Mouse (Mus musculus) heart, embryonic 15.5 days (tissue): ENCODE data around the gene Gna15. TPM values are rescaled to one million over a fixed set of nuclear protein-coding genes. Genes with fewer than 3 reads are reported as not detected.

ENCODE experiments used
- ATAC-seq: fragments of 200-750 bp; cut with Nextera tagmentation; replicated peaks from 2 replicates; pipeline ENCODE4 v1.8.0; 2017; ENCODE audit warnings: low read depth, moderate TSS enrichment; ENCODE audit not compliant: insufficient number of reproducible peaks, insufficient read depth, low FRiP score
- H3K27ac ChIP-seq: fragments of 300-500 bp; sonication (generic); 2 replicates; pipeline ENCODE4 v1.5.1; 2015; ENCODE audit warnings: mild to moderate bottlenecking, inconsistent platforms
- H3K27me3 ChIP-seq: fragments of 300-500 bp; sonication (generic); 2 replicates; pipeline ENCODE4 v1.6.1; 2015; ENCODE audit warnings: inconsistent platforms
- H3K36me3 ChIP-seq: fragments of 300-500 bp; sonication (generic); 2 replicates; pipeline ENCODE4 v1.6.1; 2015; ENCODE audit warnings: mild to moderate bottlenecking, inconsistent platforms
- H3K4me1 ChIP-seq: fragments of 300-500 bp; sonication (generic); replicated peaks from 2 replicates; pipeline ENCODE4 v1.6.1; 2015; ENCODE audit warnings: inconsistent platforms
- H3K4me2 ChIP-seq: fragments of 300-500 bp; sonication (generic); 2 replicates; pipeline ENCODE4 v1.6.1; 2015; ENCODE audit warnings: inconsistent platforms, mild to moderate bottlenecking, moderate library complexity
- H3K4me3 ChIP-seq: fragments of 300-500 bp; sonication (generic); 2 replicates; pipeline ENCODE4 v1.5.1; 2015; ENCODE audit warnings: mild to moderate bottlenecking, inconsistent platforms
- H3K9ac ChIP-seq: fragments of 300-500 bp; sonication (generic); 2 replicates; pipeline ENCODE4 v1.6.1; 2015; ENCODE audit warnings: mild to moderate bottlenecking, inconsistent platforms
- H3K9me3 ChIP-seq: fragments of 300-500 bp; sonication (generic); replicated peaks from 2 replicates; pipeline ENCODE4 v1.6.1; 2016; ENCODE audit warnings: inconsistent platforms
- WGBS: fragments of 180-500 bp; shearing (Covaris S2); methylation state at CpG from one replicate; pipeline ENCODE4 v1.1.7; 2015; ENCODE audit warnings: mixed read lengths; 5-methylcytosine and 5-hydroxymethylcytosine counted together
- polyA plus RNA-seq: library from polyadenylated mRNA; unstranded; fragments of >200 nt; fragmentation: Nextera tagmentation; extraction: Ambion mirVana; gene quantifications from 2 replicates; pipeline ENCODE4 v1.2.1, GENCODE M21; 2015

Gene Gna15
- polyA plus RNA-seq, 1 experiment from 2014 or later, result 0.64 TPM

- Histone ChIP-seq H3K4me1 (peaks cover 71% of the 10 kb centered on the region), H3K9ac (no peak overlapping the region), H3K4me2 (peak overlapping the region; percentile 59), H3K4me3 (no peak overlapping the region), H3K27me3 (no peaks in the 10 kb centered on the region), H3K27ac (peak overlapping the region; percentile 79), H3K9me3 (no peaks in the 10 kb centered on the region), H3K36me3 (peaks cover 40% of the 10 kb centered on the region)
- no peak for ATAC-seq
- 36% methylated on average over 10 of the region's 10 CpGs for WGBS
Observed at GRCm38 (mm10) chr10:81564734-81565133, 40.7 kb upstream of the Gna15 start.

- peaks cover 66% of the 10 kb centered on the region for H3K4me1 ChIP-seq
Observed at GRCm38 (mm10) chr10:81564216-81564615, 40.2 kb upstream of the Gna15 start.

DNA sequence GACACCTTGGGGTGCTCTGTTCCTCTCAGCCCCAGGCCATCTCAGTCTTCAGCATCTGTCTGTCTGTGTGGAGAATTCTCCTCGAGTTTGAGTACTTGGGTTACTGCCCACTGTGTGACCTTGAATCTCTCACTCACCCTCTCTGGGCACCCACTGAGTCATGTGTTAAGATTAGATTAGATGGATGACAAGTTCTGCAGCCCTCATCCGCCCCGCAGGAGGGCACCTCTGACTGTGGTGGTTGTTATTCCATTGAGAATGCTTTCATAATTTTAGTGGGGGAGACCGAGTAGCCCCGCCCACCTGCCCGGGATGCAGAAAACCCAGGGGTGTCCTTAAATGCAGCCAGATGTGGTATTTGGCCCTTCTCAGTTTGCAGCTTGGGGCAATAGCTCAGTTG, 39.5 kb upstream of the Gna15 start:
- Histone ChIP-seq H3K4me1 (peaks cover 64% of the 10 kb centered on the region), H3K27ac (peak overlapping the region; percentile 79), H3K36me3 (peaks cover 40% of the 10 kb centered on the region), H3K9ac (peak overlapping the region; percentile 58), H3K9me3 (no peaks in the 10 kb centered on the region), H3K4me2 (peak overlapping the region; percentile 59), H3K27me3 (no peaks in the 10 kb centered on the region), H3K4me3 (peak overlapping the region; percentile 41)
- ATAC-seq, result no peak
- 45% methylated on average over 6 of the region's 6 CpGs for WGBS

More at GRCm38 (mm10) chr10:81564216-81564615, 40.2 kb upstream of the Gna15 start:
- Histone ChIP-seq H3K4me3 (peak overlapping the region; percentile 41), H3K4me2 (peak overlapping the region; percentile 59), H3K27ac (peak overlapping the region; percentile 79), H3K9ac (peak overlapping the region; percentile 58), H3K36me3 (peaks cover 40% of the 10 kb centered on the region), H3K27me3 (no peaks in the 10 kb centered on the region), H3K9me3 (no peaks in the 10 kb centered on the region)
- WGBS, result 2% methylated on average over 10 of the region's 10 CpGs
- no peak for ATAC-seq

- Histone ChIP-seq H3K36me3 (peaks cover 40% of the 10 kb centered on the region), H3K9me3 (no peaks in the 10 kb centered on the region), H3K27me3 (no peaks in the 10 kb centered on the region), H3K4me2 (peak overlapping the region; percentile 14; the same call in 1 of the 2 replicates), H3K4me3 (no peak overlapping the region), H3K9ac (0 out of 2 replicates have a peak overlapping the region, but pooled peaks have one; percentile 12), H3K27ac (no peak overlapping the region), H3K4me1 (peaks cover 56% of the 10 kb centered on the region)
- no peak for ATAC-seq
- 82% methylated on average over 6 of the region's 6 CpGs for WGBS
Observed at GRCm38 (mm10) chr10:81562411-81562810, 38.4 kb upstream of the Gna15 start.

DNA sequence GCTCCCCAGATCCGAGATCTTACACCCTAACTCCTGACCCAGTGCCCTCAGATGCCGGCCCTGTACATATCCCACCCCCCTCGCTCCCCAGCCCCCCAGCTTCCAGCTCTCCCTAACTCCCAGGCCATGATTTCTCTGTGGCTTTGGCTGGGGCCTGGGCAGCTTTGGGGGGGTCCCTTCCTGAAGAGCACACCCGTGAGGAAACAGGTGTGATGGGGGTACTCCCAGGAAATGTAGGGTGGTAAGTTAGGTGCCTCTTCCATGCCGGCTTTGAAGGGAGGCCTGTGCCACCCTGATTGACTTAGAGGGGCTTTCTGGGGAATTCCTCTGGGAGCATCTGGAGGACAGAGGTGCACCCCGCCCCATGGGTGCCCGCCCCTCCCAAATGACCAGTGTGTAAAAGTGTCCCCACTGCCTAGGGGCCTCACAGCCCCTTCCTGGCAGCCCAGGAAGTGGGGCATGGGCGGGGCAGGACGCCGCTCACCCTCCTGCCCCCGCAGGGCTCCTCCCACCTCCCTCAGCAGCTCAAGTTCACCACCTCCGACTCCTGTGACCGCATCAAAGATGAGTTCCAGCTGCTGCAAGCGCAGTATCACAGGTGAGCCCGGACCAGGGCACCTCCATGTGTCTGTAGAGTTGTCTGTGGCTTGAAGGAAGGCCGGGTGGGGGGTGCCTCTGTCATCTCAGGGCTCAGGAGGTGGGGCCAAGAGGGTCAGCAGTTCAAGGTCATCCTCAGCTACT, 36.9 kb upstream of the Gna15 start:
- ATAC-seq, result peak; percentile 8; the same call in 1 of the 2 replicates
- H3K27ac ChIP-seq, result peak overlapping the region; percentile 95
- H3K4me1 ChIP-seq, result peaks cover 52% of the 10 kb centered on the region
- peak overlapping the region; percentile 99 for H3K9ac ChIP-seq
- peaks cover 30% of the 10 kb centered on the region for H3K36me3 ChIP-seq
- peak overlapping the region; percentile 96 for H3K4me2 ChIP-seq
- peak overlapping the region; percentile 97 for H3K4me3 ChIP-seq
- WGBS, result 7% methylated on average over 16 of the region's 16 CpGs
- no peaks in the 10 kb centered on the region for H3K27me3 ChIP-seq
- H3K9me3 ChIP-seq, result no peaks in the 10 kb centered on the region

DNA sequence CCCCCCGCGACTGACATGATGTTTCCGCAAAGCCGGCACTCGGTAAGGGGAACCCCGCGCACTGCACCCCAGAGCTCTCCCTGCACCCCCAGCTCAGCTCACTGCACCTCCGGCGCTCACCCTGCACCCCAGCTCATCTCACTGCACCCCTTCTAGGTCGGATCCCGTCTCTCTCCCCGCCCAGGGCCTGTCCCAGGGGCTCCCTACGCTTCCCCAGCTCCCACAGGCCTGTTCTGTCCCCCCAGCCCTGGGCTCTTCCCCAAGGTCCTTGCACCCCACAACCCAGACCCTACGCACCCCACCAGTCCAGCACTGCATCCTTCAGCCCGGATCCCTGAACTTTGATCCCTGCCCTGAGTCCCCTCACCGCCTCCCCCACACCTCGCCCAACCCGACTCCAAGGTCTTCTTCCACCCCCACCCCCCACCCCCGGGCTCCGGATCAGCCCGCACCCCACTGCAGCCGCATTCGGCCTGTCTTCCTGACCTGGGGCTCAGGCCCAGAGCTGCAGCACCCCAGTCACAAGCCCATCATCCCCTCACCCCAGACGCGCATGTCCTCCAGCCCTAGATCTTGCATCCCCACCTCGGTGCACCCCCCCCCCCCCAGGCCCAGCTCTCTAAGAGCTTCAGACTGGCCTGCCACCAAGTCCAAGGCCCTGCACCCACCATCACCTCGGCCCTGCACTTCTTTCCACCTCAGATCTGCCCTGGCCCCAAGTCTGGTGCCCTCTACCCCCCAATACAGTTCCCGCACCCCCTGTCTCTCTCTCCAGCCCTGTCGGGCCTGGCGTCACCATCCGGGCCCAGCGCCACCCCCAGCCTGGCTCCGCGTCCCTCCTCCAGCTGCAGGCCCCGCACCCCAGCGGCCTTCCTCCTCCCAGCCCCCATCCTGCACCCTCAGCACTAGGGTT, 35.9 kb upstream of the Gna15 start:
- peak overlapping the region; percentile 95 for H3K27ac ChIP-seq
- peak; percentile 28 for ATAC-seq
- peaks cover 47% of the 10 kb centered on the region for H3K4me1 ChIP-seq
- peak overlapping the region; percentile 99 for H3K9ac ChIP-seq
- no peaks in the 10 kb centered on the region for H3K9me3 ChIP-seq
- no peaks in the 10 kb centered on the region for H3K27me3 ChIP-seq
- H3K36me3 ChIP-seq, result peaks cover 19% of the 10 kb centered on the region
- WGBS, result under 1% methylated on average over 29 of the region's 36 CpGs
- H3K4me2 ChIP-seq, result peak overlapping the region; percentile 96
- peak overlapping the region; percentile 97 for H3K4me3 ChIP-seq

GRCm38 (mm10) chr10:81559163-81559626, 35.2 kb upstream of the Gna15 start, which contains the start of gene Aes:
Gene Aes (plus strand): TSS chr10:81559488.
- H3K36me3 ChIP-seq, result peaks cover 13% of the 10 kb centered on the region
- no peaks in the 10 kb centered on the region for H3K9me3 ChIP-seq
- H3K27ac ChIP-seq, result peak within 1 kb of the TSS; percentile 95
- peak within 1 kb of the TSS; percentile 97 for H3K4me3 ChIP-seq
- H3K4me1 ChIP-seq, result peaks cover 40% of the 10 kb centered on the region
- peak within 1 kb of the TSS; percentile 96 for H3K4me2 ChIP-seq
- 0% methylated on average over 31 of the region's 53 CpGs for WGBS
- no peaks in the 10 kb centered on the region for H3K27me3 ChIP-seq
- H3K9ac ChIP-seq, result peak within 1 kb of the TSS; percentile 99
- peak; percentile 69 for ATAC-seq

- no peak overlapping the region for H3K9ac ChIP-seq
- H3K27me3 ChIP-seq, result no peaks in the 10 kb centered on the region
- WGBS, result 38% methylated on average over 1 of the region's 1 CpGs
- no peak overlapping the region for H3K27ac ChIP-seq
- no peak overlapping the region for H3K4me3 ChIP-seq
- 0 out of 2 replicates have a peak, but pooled peaks cover 2% of the 10 kb centered on the region for H3K9me3 ChIP-seq
- no peak for ATAC-seq
- peaks cover 10% of the 10 kb centered on the region for H3K36me3 ChIP-seq
- H3K4me2 ChIP-seq, result no peak overlapping the region
- peaks cover 24% of the 10 kb centered on the region for H3K4me1 ChIP-seq
Observed at GRCm38 (mm10) chr10:81557491-81557890, 33.5 kb upstream of the Gna15 start.

GRCm38 (mm10) chr10:81556282-81556681, 32.3 kb upstream of the Gna15 start:
- peaks cover 20% of the 10 kb centered on the region for H3K4me1 ChIP-seq
- no peaks in the 10 kb centered on the region for H3K27me3 ChIP-seq
- no peak overlapping the region for H3K4me3 ChIP-seq
- H3K9me3 ChIP-seq, result 0 out of 2 replicates have a peak, but pooled peaks cover 2% of the 10 kb centered on the region
- 73% methylated on average over 3 of the region's 3 CpGs for WGBS
- no peak overlapping the region for H3K27ac ChIP-seq
- no peak overlapping the region for H3K4me2 ChIP-seq
- H3K36me3 ChIP-seq, result peaks cover 3% of the 10 kb centered on the region
- H3K9ac ChIP-seq, result no peak overlapping the region
- no peak for ATAC-seq

- Histone ChIP-seq H3K4me2 (no peak overlapping the region), H3K4me3 (no peak overlapping the region), H3K36me3 (no peaks in the 10 kb centered on the region), H3K27me3 (no peaks in the 10 kb centered on the region), H3K9ac (no peak overlapping the region), H3K9me3 (0 out of 2 replicates have a peak, but pooled peaks cover 2% of the 10 kb centered on the region), H3K4me1 (peaks cover 12% of the 10 kb centered on the region), H3K27ac (no peak overlapping the region)
- no peak for ATAC-seq
- WGBS, result 75% methylated on average over 6 of the region's 6 CpGs
Observed at GRCm38 (mm10) chr10:81553807-81554755, 30.1 kb upstream of the Gna15 start.
